Mouse (Mus musculus) left cerebral cortex, postnatal 36 days (tissue): ENCODE measurements around the gene Gas7. TPM values are rescaled to one million over a fixed set of nuclear protein-coding genes. Genes with fewer than 3 reads are reported as not detected.

Source experiments
- DNase-seq, 2 experiments: peaks; one replicate each; pipeline ENCODE4 v3.0.0; 2021 to 2022; ENCODE audit warnings: low spot score in 2 of 2, mixed read lengths in 1 of 2
- intact Hi-C: fragments of 180-260 bp; cut with DNase I; formaldehyde crosslinking; loops from one replicate; pipeline ENCODE4 v1.15.1; 2025
- total RNA-seq, 2 experiments: library from RNA; stranded (reverse); gene quantifications; 2 replicates each; pipeline ENCODE4 v1.2.3; 2021

Gene Gas7
- total RNA-seq = 100 to 1,000 TPM; 563 to 580 TPM

- DNase-seq = peak; percentile 29 to 47
- intact Hi-C loops = loop anchor here (5.0 to 10.0 kb wide), 2 partner anchors 147 to 340 kb away; no protein-coding TSS in a partner anchor
Measured at GRCm38 (mm10) chr11:67454874-67455526, at the start of gene Gas7. Gene Gas7 (plus strand): TSS chr11:67455437.

DNA sequence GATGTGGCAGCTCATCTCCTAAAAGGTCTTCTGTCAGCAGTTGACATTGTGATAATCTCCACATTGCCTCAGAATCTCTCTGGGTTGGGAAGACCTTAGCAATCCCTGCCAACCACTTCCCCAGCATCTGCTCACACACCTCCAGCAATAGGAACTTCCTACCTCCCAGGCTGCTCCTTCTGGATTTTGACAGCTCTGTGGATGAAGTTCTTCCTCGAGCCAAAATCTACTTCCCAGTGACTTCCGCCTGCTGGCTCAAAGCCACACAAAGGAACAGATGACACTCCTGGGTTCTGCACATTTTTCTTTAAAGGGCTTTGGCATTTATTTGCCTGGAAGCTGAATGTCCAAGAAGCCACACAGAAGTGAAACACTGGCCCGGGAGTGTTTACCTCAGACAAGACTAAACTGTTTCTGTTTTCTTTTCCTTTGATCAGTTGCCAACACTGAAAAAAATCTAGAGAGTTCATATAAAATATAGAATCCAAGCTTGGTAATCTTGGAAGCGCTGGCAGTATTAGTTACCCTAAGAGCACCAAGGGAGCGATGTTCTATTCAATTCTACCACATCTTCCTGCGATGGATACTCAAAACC lies 40.8 kb upstream of the Gas7 start:
- intact Hi-C loops = no loop called here
- DNase-seq = peak; percentile 24 to 30

GRCm38 (mm10) chr11:67423575-67423974 lies 31.7 kb upstream of the Gas7 start:
- intact Hi-C loops = no loop called here
- DNase-seq = no peak

GRCm38 (mm10) chr11:67428196-67428595 lies 27.0 kb upstream of the Gas7 start:
- intact Hi-C loops = loop anchor here (5.0 kb wide), 1 partner anchor 219 kb away; no protein-coding TSS in a partner anchor
- DNase-seq = peak in 1 of 2 experiments; percentile 26

DNA sequence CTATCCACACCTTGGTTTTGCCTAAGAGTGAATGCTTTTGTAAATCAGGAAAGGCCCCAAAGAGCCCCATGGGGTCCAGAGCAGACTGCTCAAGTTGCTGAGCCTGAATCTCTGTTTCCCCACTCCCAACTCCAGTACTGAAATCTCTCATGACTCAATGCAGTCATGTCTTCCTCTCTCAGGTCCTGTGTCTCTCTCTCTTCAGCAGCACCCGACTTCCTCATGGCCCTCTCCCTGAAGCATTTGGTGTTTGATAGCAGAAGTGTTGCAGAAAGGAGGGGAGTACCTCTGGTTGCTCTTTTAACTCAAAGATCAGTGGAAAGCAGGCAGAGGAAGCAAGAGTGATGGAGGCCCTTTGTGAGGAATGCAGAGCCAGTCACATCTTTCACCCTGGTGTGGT lies 25.4 kb upstream of the Gas7 start:
- intact Hi-C loops = loop anchor here (5.0 kb wide), 1 partner anchor 217 kb away; no protein-coding TSS in a partner anchor
- no peak for DNase-seq

GRCm38 (mm10) chr11:67431116-67431645 lies 24.1 kb upstream of the Gas7 start:
- intact Hi-C loops = no loop called here
- DNase-seq = no peak

DNA sequence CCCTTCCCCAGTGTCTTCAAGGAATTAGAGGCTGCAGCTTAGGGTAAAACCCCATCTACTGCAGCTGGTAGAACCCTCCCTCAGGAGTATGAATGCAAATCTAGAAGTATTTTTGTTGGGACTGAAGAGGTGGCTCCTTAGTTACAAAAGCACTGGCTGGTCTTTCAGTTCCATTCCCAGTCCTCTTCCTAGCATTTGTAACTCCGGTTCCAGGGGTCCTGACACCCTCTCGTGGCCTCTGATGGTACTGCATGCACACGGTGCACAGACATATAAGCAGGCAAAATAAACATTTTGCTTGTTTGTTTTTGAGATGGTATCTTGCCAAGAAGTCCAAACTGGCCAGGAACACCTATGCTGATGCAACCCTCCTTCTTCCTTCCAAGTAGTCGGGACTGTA lies 23.4 kb upstream of the Gas7 start:
- no peak for DNase-seq

GRCm38 (mm10) chr11:67433763-67434162 lies 21.5 kb upstream of the Gas7 start:
- intact Hi-C loops = no loop called here
- no peak for DNase-seq

More for the DNA sequence above, 23.4 kb upstream of the Gas7 start:
- intact Hi-C loops = no loop called here

DNA sequence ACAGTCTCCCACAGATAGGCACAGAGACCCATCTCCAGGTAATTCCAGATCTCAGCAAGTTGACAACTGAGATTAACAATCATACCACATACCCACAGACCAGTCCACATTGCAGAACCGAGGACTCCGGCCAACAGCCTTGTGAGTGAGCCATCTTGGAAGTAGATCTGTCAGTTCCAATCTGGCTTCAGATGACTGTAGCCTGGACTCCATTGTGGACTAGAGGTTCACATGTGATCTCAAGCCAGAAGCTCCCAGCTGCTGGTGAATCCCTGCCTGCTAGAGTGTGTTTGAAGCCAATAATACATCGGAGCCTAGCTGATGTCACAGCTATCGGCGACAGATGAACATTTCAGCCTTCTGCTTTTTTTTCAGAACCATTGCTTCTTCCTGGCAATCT lies 16.5 kb upstream of the Gas7 start:
- intact Hi-C loops = no loop called here
- DNase-seq = no peak

DNA sequence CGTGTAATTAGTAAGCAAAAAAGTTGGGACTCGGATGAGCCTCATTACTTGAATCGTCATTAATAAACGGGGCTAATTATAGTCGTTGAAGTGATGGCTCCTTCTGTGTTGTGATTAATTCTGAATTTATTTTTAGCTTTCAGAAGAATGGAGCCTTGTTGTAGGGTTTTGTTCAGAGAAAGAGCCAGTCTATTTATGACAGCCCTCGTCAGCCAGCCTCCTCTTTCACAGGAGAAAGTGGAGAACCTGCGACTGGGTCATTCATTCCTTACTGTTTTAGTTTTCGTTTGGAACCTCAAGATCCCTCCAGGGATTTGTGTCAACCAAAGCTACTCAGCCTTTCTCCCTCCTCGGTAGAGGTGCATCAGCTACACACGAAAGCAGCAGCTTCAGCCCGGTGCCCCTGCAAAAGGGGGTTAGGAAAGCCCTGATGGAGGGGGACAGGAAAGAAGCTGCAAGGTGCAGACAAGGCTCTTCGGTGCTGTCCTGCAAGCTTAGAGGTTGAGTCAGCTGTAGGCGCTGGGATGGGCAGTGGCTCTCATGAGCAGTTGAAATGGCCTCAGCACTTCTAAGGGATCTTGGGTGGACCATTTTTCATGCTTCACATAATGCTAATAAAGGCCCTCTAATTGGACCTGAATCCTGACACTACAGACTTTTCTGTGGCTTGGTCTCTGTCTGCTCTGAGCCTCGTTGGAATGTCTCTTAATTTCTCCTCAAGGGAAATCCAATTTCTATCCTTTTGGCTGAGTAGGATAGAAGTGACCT lies 10.0 kb upstream of the Gas7 start:
- DNase-seq = no peak
- intact Hi-C loops = no loop called here

DNA sequence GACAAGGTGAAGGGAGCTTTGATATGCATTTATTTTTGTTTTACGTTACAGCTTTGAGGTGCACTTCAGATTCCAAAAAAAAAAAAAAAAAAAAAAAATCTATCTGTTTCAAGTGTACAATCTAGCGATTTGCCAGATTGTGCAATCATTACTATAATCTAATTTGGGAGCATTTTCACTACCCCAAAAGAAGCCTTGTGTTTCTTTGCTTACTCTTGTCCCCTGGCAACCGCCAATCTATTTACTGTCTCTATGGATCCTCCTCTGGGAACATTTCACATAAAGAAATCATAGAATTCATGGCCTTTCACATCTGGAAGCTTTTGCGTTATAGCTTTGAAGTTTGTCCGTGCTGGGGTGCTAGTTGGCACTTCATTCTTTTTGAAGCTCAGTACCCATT lies 3.7 kb upstream of the Gas7 start:
- intact Hi-C loops = loop anchor here (10.0 kb wide), 1 partner anchor 337 kb away; no protein-coding TSS in a partner anchor
- DNase-seq = no peak

GRCm38 (mm10) chr11:67455527-67455981 lies 317 bp downstream of the Gas7 start:
- no peak for DNase-seq
- intact Hi-C loops = loop anchor here (5.0 to 10.0 kb wide), 2 partner anchors 147 to 341 kb away; no protein-coding TSS in a partner anchor

DNA sequence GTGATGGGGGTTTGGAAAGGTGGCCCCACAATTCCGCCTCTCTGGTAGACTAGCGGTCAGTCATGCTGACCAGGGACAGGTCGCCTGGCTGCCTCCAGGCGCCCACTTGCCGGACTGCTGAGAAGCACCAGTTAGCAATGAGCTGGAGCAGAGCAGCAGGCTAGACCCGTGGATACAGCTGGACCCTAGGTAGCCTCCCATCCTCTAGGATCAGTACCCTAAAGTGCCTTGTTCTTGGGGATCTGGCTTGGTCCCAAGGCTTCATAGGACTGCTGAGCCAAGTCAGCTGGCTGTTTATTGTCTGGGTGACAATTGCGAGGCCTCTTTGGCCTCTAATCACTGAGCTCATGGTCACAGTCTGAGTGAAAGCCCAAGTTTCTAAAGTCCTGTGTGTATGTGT lies 792 bp downstream of the Gas7 start:
- no peak for DNase-seq
- intact Hi-C loops = loop anchor here (5.0 to 10.0 kb wide), 2 partner anchors 146 to 341 kb away; no protein-coding TSS in a partner anchor

DNA sequence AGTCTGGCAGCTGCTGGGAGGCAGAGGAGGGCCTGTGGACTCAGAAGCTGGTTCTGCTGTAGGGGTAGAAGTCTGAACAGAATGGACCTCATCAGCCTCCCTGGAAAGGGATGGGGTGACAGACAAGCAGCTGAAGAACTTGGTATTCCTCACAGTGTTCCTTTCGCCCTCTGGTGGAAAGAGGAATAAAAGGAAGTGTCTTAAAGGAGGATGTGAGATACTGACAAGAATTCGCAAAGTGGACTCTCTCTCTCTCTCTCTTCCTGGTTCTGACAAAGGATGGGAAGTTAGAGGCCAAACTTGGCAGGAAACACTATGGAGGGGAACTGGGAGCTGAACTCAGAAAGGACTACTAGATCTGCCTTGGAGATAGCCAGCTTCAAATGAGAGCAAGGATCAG lies 2.9 kb downstream of the Gas7 start:
- intact Hi-C loops = loop anchor here (2.0 to 10.0 kb wide), 3 partner anchors 81 to 343 kb away; no protein-coding TSS in a partner anchor
- no peak for DNase-seq

- intact Hi-C loops = no loop called here
- DNase-seq = no peak
Measured at GRCm38 (mm10) chr11:67467132-67467531, 11.9 kb downstream of the Gas7 start.

DNA sequence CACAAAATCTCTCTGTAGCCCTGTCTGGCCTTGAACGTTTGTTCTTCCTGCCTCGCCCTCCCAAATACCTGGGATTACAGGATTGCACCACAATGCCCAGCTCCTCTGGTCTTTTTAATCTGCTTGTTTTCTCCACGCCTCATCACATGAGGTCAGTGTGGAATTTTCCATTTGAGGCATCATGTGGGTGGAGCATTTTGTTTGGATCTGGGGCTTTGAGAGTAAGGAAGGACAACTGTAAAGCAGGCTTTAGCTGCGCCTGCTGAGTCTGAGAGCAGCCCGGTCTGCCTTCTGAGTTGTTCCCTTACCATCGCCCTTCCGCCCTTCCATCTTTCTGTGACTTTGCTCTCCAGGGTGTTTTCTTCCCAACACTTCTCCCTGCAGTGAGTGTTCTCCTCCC lies 13.6 kb downstream of the Gas7 start:
- intact Hi-C loops = no loop called here
- no peak for DNase-seq

- DNase-seq = no peak
- intact Hi-C loops = no loop called here
Measured at GRCm38 (mm10) chr11:67474590-67474989, 19.4 kb downstream of the Gas7 start.

GRCm38 (mm10) chr11:67479534-67479933 lies 24.3 kb downstream of the Gas7 start:
- intact Hi-C loops = no loop called here

DNA sequence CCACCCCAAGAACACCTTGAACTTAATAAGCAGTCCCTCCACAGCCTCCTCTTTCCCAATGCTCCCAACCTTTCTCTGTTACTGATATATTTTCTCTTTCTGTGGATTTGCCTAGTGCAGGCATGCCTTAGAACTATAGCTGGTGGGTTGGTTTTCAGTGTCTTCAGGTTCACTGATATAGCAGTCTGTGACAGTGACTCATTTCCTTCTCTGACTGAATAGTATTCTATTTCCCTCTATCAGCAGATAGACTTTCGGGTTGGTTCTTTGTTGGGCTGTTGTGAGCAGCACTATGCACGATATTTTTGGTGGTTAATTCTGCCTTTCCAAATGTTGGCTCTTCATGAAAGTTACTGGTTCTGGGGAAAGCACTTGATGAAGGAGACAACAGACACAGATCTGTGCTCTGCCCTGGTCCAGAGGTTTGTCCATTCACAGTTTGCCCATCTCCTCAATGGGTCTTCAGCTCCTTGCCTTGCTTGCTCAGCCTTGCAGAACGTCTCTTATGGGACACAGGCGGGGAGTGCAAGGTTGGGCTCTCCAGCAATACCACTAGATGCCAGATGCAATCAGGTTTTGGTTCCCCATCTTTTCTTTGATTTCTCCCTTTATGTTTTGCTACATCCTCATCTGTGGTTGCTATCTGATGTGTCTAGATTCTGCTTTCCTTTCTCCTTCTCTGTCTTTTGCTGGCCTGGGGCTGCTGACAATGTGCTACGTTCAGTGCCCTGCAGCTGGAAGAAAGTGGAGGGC lies 25.1 kb downstream of the Gas7 start:
- intact Hi-C loops = loop anchor here (5.0 kb wide), 1 partner anchor 117 kb away; no protein-coding TSS in a partner anchor

More at GRCm38 (mm10) chr11:67479534-67479933, 24.3 kb downstream of the Gas7 start:
- no peak for DNase-seq

More for the DNA sequence above, 25.1 kb downstream of the Gas7 start:
- no peak for DNase-seq
